Comparison of ENCODE assay signal across 11 mouse cellular contexts in genomic region chr10:107925306-107925705, GRCm38 (mm10). TPM values are rescaled to one million over a fixed set of nuclear protein-coding genes. Genes with fewer than 3 reads are reported as not detected.
A peak's percentile ranks its signal among the peaks of the same experiment; 100 is the strongest.
DNase-seq lines count a peak whose midpoint lies in the region; ATAC-seq and TF ChIP-seq lines count a peak whose summit lies in the region.
"Had no signal": no experiment of that assay in that cellular context is flagged by ENCODE, and none has a peak within 500 bp of the region (broad histone marks: within the 10 kb centered on the region; RNA-seq: fewer than 3 reads in every experiment).

No protein-coding gene starts in this region.

- H3K4me1 ChIP-seq in hindbrain, embryonic 14.5 days (replicated peaks; ENCODE audit: control insufficient read depth, insufficient read depth, low read length): no peaks in the 10 kb centered on the region
- no peaks in the 10 kb centered on the region for H3K4me1 ChIP-seq in hindbrain, embryonic 16.5 days (ENCODE audit: control insufficient read depth, insufficient read depth, low read depth, low read length)
- no peaks in the 10 kb centered on the region for H3K4me1 ChIP-seq in midbrain, postnatal 0 days (ENCODE audit: insufficient read depth, low read length)
- H3K4me1 ChIP-seq in midbrain, embryonic 16.5 days (ENCODE audit: control insufficient read depth, insufficient read depth, low read length): no peaks in the 10 kb centered on the region

- no peak overlapping the region for H3K4me3 ChIP-seq in hindbrain, embryonic 14.5 days (replicated peaks; ENCODE audit: low read length)
- H3K4me3 ChIP-seq in hindbrain, embryonic 16.5 days (ENCODE audit: low read length): no peak overlapping the region
- H3K4me3 ChIP-seq in midbrain, postnatal 0 days (ENCODE audit: low read depth, low read length): no peak overlapping the region
- H3K4me3 ChIP-seq in midbrain, embryonic 16.5 days (ENCODE audit: low read depth, low read length): no peak overlapping the region

- H3K27me3 ChIP-seq in hindbrain, embryonic 14.5 days (ENCODE audit: control insufficient read depth, insufficient read depth, low read length): no peaks in the 10 kb centered on the region
- H3K27me3 ChIP-seq in hindbrain, embryonic 16.5 days (replicated peaks; ENCODE audit: control insufficient read depth, insufficient read depth, low read length): no peaks in the 10 kb centered on the region
- H3K27me3 ChIP-seq in midbrain, postnatal 0 days (ENCODE audit: insufficient read depth, low read length): no peaks in the 10 kb centered on the region
- H3K27me3 ChIP-seq in midbrain, embryonic 16.5 days (ENCODE audit: control insufficient read depth, insufficient read depth, low read depth, low read length): no peaks in the 10 kb centered on the region

- no peaks in the 10 kb centered on the region for H3K9me3 ChIP-seq in hindbrain, embryonic 14.5 days (ENCODE audit: control insufficient read depth, low read length)
- no peaks in the 10 kb centered on the region for H3K9me3 ChIP-seq in hindbrain, embryonic 16.5 days (ENCODE audit: control insufficient read depth, low read length)
- no peaks in the 10 kb centered on the region for H3K9me3 ChIP-seq in midbrain, postnatal 0 days (ENCODE audit: low read length)
- H3K9me3 ChIP-seq in midbrain, embryonic 16.5 days (replicated peaks; ENCODE audit: control insufficient read depth, low read length, poor library complexity, severe bottlenecking): no peaks in the 10 kb centered on the region

- peak; percentile 59 for DNase-seq in hindbrain, embryonic 14.5 days (ENCODE audit: low spot score)
- peak; percentile 58 for DNase-seq in midbrain, postnatal 0 days (ENCODE audit: low spot score)
- peak; percentile 39 for DNase-seq in MN1 (ENCODE audit: low spot score)
- peak; percentile 45 for DNase-seq in embryo, embryonic 11 days
- no peak for DNase-seq in frontal cortex, postnatal 10 days (ENCODE audit: low spot score in 2 of 2)
- no peak for DNase-seq in spleen, adult 12 weeks (ENCODE audit: low spot score)
- DNase-seq: cerebellum, postnatal 25 days; kidney, adult 2 months had no signal

- ATAC-seq in hindbrain, embryonic 14.5 days (ENCODE audit: low FRiP score): no peak
- no peak for ATAC-seq in hindbrain, embryonic 16.5 days
- no peak for ATAC-seq in midbrain, postnatal 0 days (ENCODE audit: low FRiP score)
- no peak for ATAC-seq in midbrain, embryonic 16.5 days

- H3K4me2 ChIP-seq in hindbrain, embryonic 14.5 days (replicated peaks): no peak overlapping the region
- H3K4me2 ChIP-seq in hindbrain, embryonic 16.5 days (ENCODE audit: low read length): no peak overlapping the region
- no peak overlapping the region for H3K4me2 ChIP-seq in midbrain, postnatal 0 days (ENCODE audit: low read depth, low read length, poor library complexity, severe bottlenecking)
- H3K4me2 ChIP-seq in midbrain, embryonic 16.5 days (ENCODE audit: low read length): no peak overlapping the region

- peak; percentile 77 for TF ChIP-seq CTCF in midbrain, postnatal 0 days (IDR thresholded peaks at IDR 0.05)

- H3K36me3 ChIP-seq in hindbrain, embryonic 14.5 days (replicated peaks; ENCODE audit: control insufficient read depth, insufficient read depth): no peaks in the 10 kb centered on the region
- H3K36me3 ChIP-seq in hindbrain, embryonic 16.5 days (ENCODE audit: control insufficient read depth, insufficient read depth, low read length): no peaks in the 10 kb centered on the region
- H3K36me3 ChIP-seq in midbrain, postnatal 0 days (ENCODE audit: insufficient read depth, low read length): no peaks in the 10 kb centered on the region
- no peaks in the 10 kb centered on the region for H3K36me3 ChIP-seq in midbrain, embryonic 16.5 days (ENCODE audit: control insufficient read depth, insufficient read depth, low read length)

- H3K27ac ChIP-seq in hindbrain, embryonic 14.5 days: no peak overlapping the region
- no peak overlapping the region for H3K27ac ChIP-seq in hindbrain, embryonic 16.5 days (ENCODE audit: low read depth, low read length)
- H3K27ac ChIP-seq in midbrain, postnatal 0 days (ENCODE audit: low read depth, low read length): no peak overlapping the region
- no peak overlapping the region for H3K27ac ChIP-seq in midbrain, embryonic 16.5 days (ENCODE audit: low read length)

- no peak overlapping the region for H3K9ac ChIP-seq in hindbrain, embryonic 14.5 days
- no peak overlapping the region for H3K9ac ChIP-seq in hindbrain, embryonic 16.5 days (ENCODE audit: low read depth, low read length)
- no peak overlapping the region for H3K9ac ChIP-seq in midbrain, postnatal 0 days (replicated peaks; ENCODE audit: low read length, poor library complexity, severe bottlenecking)
- H3K9ac ChIP-seq in midbrain, embryonic 16.5 days (ENCODE audit: low read depth, low read length): no peak overlapping the region

RNA-seq across cellular contexts. Expression of gene Otogl, which starts 13.4 kb away (rescaled TPM):
- polyA plus RNA-seq in hindbrain, embryonic 14.5 days (2014; fragmentation: Nextera tagmentation; extraction: Ambion mirVana): 0.05 TPM in 2 replicates
- polyA plus RNA-seq in hindbrain, embryonic 16.5 days (2015; fragmentation: Nextera tagmentation; extraction: Ambion mirVana): 0.04 and 0.06 TPM in 2 replicates
- 0.19 and 0.22 TPM in 2 replicates for total RNA-seq in midbrain, postnatal 0 days (2014; rRNA removed)
- 0.04 and 0.05 TPM in 2 replicates for polyA plus RNA-seq in midbrain, postnatal 0 days (2015; fragmentation: Nextera tagmentation; extraction: Ambion mirVana)
- 0.04 and 0.06 TPM in 2 replicates for polyA plus RNA-seq in midbrain, embryonic 16.5 days (2015; fragmentation: Nextera tagmentation; extraction: Ambion mirVana)
- total RNA-seq: liver, adult 2 months had no signal
- polyA plus RNA-seq: liver, adult 2 months had no signal

Comparison
In these comparisons a context has a peak if more than half of its experiments do, and no peak if none do; other contexts are left out.
1. DNase-seq: peak in hindbrain, embryonic 14.5 days (single experiment), midbrain, postnatal 0 days (single experiment), MN1 (single experiment) and embryo, embryonic 11 days (single experiment); none in frontal cortex, postnatal 10 days (0 of 2) and spleen, adult 12 weeks (single experiment).